Mouse (Mus musculus): Measurements from ENCODE around the gene St13.

The St13 gene

DNA sequence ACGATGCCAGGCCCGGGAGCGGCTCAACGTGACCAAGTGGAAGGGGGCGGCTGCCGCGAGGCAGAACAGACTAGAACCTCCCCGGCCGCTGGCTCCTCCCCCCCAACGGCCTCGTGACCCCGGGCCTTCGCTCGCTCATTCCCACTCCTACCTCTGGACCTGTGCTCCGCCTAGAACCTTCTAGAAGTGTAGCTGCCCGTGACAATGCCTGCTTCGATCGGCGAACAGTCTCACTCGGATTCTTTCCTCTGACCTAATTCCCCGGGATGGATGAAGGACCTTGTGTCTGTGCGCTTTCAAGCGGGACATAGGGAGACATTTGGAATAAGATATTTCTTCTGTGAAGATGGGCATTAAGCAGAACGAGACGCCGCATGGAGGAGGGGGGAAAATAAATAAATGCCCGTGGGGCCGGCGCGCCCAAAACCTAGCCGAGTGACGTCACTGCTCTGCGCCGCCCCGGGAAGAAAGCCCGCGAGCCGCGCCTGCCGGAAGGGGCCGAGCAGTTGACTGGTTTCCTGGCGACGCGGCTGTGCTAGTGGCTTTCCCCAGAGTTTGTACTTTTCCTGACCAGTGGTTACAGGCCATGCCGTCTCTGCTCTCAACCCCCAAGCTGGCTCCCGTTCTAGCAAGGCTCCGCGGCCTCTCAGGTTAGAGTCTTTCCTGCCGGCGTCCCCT lies at the start of gene St13, which contains the start of gene Xpnpep3:
St13 (minus strand) TSS at position 440 of the 678 bp plus-strand sequence.
Xpnpep3 (plus strand) TSS at position 501 of the 678 bp plus-strand sequence.
- peak; percentile 96 to 97 for DNase-seq (ENCODE audit: low spot score in 2 of 2)

GRCm38 (mm10) chr15:81448463-81448862 lies 48.6 kb upstream of the St13 start:
- peak; percentile 37 to 46 for DNase-seq (ENCODE audit: low spot score in 2 of 2)

DNA sequence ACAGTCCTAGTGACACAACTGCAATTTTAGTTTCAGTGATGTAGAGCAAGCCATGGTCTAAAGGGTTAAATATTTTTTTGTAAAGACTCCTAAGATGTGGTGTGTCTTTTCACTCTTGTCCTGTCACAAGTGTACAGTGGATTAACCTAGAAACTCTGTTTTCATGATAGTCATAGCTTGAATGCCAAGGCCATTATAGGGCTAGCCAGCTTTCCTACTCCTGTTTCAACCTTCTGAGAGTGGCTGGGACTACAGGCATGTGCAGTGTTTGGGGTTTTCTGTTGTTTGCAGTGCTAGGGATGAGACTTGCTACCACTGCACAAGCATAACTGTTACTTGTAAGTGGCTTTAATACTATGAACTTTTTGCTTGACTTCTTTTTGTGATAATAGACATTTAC lies 39.4 kb upstream of the St13 start:
- DNase-seq (ENCODE audit: low spot score in 2 of 2) = no peak

GRCm38 (mm10) chr15:81438345-81438744 lies 38.5 kb upstream of the St13 start:
- DNase-seq (ENCODE audit: low spot score in 2 of 2) = no peak

- DNase-seq (ENCODE audit: low spot score in 2 of 2) = no peak
Measured at GRCm38 (mm10) chr15:81431195-81431594, 31.3 kb upstream of the St13 start.

DNA sequence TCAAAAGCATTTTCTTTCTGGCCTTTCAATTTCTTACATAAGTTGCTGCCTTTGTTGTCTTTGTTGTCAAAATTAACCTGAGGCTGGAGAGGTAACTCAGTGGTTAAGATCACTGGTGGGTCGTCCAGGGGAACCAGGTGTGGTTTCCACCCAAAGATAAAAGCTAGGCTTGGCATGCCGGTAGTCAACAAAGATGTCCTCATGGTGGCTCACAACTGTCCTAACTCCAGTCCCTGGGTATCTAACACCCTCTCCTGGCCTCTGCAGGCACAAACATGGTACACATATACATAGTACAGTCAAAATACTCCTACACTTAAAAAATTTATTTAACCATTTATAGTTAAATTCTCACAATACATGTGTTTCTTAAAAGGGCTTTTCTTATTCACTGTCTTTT lies 28.1 kb upstream of the St13 start:
- DNase-seq (ENCODE audit: low spot score in 2 of 2) = no peak

DNA sequence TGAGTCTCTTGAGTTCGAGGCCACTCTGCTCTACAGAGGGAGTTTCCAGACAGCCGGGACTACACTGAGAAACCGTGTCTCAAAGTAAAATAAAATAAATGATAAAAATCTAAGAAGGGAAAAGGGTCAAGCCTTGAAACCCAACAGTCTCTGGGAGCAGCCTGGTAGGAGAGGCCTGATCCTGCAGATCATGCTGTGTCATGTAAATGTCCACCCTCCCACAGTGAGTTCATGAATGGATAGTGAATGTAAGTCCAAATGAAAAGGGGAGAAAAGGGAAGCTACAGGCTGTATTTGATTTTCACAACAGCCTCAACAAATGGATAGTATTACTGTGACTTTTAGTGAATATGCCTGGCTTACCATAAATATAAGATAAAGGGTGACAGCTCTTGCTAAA lies 25.4 kb upstream of the St13 start:
- no peak for DNase-seq (ENCODE audit: low spot score in 2 of 2)

- DNase-seq (ENCODE audit: low spot score in 2 of 2) = no peak
Measured at GRCm38 (mm10) chr15:81422156-81422681, 22.3 kb upstream of the St13 start.

DNA sequence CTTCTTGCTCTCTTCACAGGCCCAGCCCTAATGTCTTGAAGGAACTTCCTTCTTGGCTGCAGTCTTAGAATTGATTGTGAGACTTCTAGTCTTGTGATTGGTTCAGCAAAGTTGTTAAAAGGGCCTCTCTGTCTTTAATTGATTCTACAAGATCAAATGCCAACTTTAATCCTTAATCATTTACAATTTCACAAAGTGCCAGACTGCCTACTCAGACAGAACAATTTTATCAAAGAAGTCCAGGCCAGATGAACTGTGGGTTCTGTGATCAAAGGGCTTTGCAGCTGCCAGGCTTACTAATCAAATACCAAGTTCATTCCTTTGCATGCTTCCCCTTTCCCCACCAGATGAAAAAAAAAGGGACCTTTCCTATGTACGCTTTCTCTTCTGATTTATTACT lies 21.6 kb upstream of the St13 start:
- no peak for DNase-seq (ENCODE audit: low spot score in 2 of 2)

- no peak for DNase-seq (ENCODE audit: low spot score in 2 of 2)
Measured at GRCm38 (mm10) chr15:81418065-81418464, 18.2 kb upstream of the St13 start.

GRCm38 (mm10) chr15:81416763-81417310 lies 17.0 kb upstream of the St13 start:
- DNase-seq (ENCODE audit: low spot score in 2 of 2) = peak; percentile 53 to 75

GRCm38 (mm10) chr15:81408199-81408598 lies 8.3 kb upstream of the St13 start, which contains the start of gene Dnajb7:
Gene Dnajb7 (minus strand): TSS chr15:81408299.
- DNase-seq (ENCODE audit: low spot score in 2 of 2) = no peak

GRCm38 (mm10) chr15:81405008-81405407 lies 5.1 kb upstream of the St13 start:
- DNase-seq (ENCODE audit: low spot score in 2 of 2) = no peak

DNA sequence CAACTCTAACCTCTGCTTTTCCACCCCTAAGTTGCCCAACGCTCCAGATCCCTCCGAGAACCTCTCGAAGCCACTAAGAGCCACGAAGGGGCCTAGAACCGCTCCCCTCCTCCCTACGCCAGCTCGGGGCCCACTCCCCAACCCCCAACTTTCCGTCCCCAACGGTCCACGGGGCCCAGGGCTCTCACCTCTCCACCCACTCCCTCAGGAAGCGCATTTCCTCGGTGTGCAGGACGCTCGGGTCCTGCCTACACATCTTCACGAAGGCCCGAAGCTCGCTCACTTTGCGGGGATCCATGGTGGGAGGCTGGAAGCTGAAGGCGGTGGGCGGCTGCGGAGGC lies 610 bp downstream of the St13 start:
- no peak for DNase-seq (ENCODE audit: low spot score in 2 of 2)

DNA sequence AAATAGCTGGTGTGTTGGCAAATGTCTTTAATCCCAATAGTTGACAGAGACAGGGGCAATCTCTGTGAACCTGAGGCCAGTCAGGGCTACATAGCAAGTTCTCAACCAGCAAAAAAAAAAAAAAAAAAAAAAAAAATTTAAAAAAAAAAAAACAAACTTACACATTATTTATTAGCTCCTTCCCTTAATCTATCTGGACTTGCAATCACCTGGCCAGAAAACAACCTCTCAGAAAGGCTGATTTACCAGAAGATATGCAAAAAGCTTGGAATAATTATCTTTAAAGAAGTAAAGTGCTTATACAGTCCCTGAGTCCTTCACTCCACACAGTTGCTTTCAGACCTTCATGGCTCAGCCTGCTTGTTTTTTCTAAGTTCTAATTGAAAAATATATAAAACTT lies 1.7 kb downstream of the St13 start:
- no peak for DNase-seq (ENCODE audit: low spot score in 2 of 2)

DNA sequence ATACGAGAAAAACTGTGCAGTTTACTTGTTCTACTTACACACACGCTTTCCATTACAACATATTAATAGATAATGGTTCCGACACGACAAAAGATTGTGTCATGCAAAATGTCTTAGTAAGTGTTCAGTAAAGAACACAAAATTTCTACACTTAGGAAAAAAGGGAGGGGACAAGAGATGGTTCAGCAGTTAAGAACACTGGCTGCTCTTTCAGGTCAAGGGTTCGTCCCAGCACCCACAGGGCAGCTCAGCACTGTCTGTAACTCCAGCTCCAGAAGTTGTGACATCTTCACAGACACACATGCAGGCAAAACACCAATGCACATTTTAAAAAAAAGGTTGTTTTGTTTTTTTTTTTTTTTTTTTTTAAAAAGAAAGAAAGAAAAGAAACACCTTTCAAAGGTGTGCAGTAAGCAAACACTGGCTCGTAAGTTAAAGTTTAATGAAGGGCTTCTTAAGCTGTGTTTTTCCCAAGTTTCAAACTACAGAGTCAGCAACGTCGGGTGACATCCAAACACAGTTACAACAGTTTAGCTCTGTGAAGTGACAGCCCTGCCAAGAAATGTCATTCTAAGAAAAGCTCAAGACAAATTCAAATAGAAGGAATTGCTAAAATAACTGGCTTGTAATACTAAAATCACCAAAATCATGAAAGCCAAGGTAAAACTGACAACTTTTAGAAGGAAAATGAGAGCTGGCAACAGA lies 5.5 kb downstream of the St13 start:
- DNase-seq (ENCODE audit: low spot score in 2 of 2) = no peak

- DNase-seq (ENCODE audit: low spot score in 2 of 2) = no peak
Measured at GRCm38 (mm10) chr15:81392997-81393396, 6.9 kb downstream of the St13 start.

- no peak for DNase-seq (ENCODE audit: low spot score in 2 of 2)
Measured at GRCm38 (mm10) chr15:81386327-81386726, 13.6 kb downstream of the St13 start.

DNA sequence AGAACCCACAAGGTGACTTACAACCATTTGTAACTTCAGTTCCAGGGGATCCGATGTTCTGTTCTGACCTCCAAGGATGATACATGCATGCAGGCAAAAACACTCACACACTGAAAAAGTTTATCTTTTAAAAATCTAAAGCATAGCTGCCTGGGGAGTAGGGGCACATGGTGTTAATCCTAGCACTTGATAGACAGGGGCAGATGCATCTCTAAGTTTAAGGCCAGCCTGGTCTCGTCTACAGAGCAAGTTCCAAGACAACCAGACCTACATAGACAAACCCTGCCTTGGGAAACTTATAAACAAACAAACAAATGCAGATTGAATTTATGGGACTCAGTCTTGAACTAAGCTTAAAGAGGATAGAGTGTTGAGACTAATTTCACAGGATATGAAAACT lies 21.0 kb downstream of the St13 start:
- DNase-seq (ENCODE audit: low spot score in 2 of 2) = no peak

DNA sequence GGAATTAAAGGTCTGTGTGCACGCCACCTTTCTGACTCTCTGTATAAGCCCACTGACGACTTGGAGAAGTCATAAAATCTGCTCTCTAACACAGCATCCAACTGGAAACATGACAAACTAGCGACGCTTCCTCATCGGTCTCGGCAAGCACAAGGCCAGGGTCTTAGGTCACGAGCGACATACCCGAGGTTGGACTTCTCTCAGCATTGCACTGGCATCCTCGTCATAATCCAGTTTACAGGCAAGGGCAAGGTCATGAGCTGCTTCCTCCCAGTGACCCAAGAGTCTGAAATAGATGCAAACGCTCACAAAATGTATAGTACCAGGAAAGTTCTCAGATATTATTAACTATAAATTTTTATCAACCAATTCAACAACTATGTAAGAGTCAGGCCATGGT lies 25.3 kb downstream of the St13 start:
- no peak for DNase-seq (ENCODE audit: low spot score in 2 of 2)

DNA sequence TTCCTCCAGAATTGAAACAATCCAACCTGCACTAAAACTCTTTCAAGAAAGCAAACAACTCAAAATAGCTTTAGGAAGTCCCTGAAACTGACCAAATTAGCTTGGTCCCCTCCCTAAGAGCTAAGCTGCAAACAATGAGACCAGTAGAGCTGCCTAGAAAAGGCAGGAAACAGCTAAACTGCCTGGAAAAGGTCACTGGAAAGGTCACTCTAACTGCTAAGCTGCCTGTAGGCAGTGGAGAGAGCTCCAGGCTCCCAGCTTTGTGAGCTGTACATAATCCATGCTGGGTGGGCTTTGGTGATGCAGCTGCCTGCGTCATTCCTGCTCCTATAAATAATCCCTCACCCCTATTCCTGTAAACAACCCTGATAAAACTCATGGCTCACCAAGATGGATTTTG lies 29.5 kb downstream of the St13 start:
- no peak for DNase-seq (ENCODE audit: low spot score in 2 of 2)

DNA sequence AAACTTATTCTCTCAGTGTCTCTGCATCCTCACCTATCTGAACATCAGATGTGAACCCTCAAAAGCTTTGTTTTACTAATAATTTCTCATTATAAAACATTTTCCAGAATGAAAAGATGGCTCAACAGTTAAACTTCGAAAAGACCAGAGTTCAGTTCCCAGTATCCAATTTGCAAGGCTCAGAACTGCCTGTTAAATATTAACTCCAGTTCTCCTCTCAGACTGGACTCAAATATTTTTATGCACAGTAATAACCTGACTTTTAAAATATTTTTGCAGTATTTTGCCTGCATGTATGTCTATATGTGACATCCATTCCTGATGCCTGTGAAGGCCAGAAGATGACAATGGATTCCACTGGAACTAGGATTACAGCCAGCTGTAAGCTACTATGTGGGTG lies 31.3 kb downstream of the St13 start:
- DNase-seq (ENCODE audit: low spot score in 2 of 2) = no peak

GRCm38 (mm10) chr15:81366241-81366640 lies 33.6 kb downstream of the St13 start:
- DNase-seq (ENCODE audit: low spot score in 2 of 2) = no peak
